Mouse (Mus musculus) erythroid progenitor cell, adult 5-6 weeks (primary cell): Measurements from ENCODE around the gene Flt1. TPM values are rescaled to one million over a fixed set of nuclear protein-coding genes. Genes with fewer than 3 reads are reported as not detected.
A peak's percentile ranks its signal among the peaks of the same experiment; 100 is the strongest.

Source experiments
- ATAC-seq: replicated peaks from 2 replicates; pipeline ENCODE4 v1.8.0; 2016; ENCODE audit warnings: moderate number of reproducible peaks, mild to moderate bottlenecking, moderate TSS enrichment, inconsistent platforms; ENCODE audit not compliant: poor library complexity, low FRiP score, severe bottlenecking
- total RNA-seq, 2 experiments: library from RNA; stranded (forward) in 1 of 2; stranded (reverse) in 1 of 2; fragments of 150-400 nt in 1 of 2; fragments of 186-747, 209-891 nt in 1 of 2; gene quantifications; 2 replicates each; pipeline versions ENCODE4 v1.2.3 to v1.2.4; 2015 to 2017; ENCODE audit warnings: low replicate concordance in 2 of 2

The Flt1 gene
- total RNA-seq (2015; ENCODE audit: low replicate concordance) = 1.4 TPM in 1 of 2 replicates, not detected in the other
- 0.64 TPM in 1 of 2 replicates, not detected in the other for total RNA-seq (2017; ENCODE audit: low replicate concordance)

GRCm38 (mm10) chr5:147725831-147726700, at the start of gene Flt1:
TSS of gene Flt1 (minus strand) at chr5:147726011.
- ATAC-seq = no peak

- ATAC-seq = no peak
Observed at GRCm38 (mm10) chr5:147775222-147775621, 49.4 kb upstream of the Flt1 start.

DNA sequence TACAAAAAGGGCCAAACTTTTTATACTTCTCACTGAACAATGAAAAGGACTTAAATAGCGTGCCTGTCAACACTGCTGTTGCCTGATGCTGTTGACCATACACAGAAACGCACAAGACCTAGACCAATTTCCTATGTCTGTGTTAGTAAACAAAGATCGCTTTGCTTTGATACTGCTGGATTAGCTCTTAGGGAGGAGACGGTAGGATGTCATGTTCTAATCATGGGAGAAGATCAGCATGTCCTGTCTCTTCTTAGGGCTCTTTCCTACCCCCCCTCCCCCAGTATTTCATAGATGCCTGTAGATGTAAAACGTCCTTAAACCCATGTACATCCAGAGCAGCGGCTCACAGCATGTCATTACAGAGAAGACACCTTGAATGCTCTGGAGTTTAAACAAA, 44.1 kb upstream of the Flt1 start:
- no peak for ATAC-seq

DNA sequence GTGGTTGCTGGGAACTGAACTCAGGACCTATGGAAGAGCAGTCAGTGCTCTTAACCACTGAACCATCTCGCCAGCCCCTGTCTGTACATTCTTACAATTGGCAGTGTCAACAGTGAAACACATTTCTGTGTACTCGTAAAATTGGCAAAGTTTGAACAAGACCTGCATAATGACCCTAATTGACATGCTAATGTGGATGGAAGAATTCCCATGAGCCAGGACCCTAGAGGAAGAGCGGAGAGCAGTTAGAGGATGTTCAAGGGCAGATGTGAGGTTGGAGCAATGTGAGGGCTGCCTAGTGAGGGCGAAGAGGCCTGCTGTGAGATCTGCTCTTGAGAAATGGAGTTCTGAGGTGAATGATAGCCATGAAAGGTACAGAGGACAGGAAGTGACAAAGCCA, 38.2 kb upstream of the Flt1 start:
- ATAC-seq = no peak

DNA sequence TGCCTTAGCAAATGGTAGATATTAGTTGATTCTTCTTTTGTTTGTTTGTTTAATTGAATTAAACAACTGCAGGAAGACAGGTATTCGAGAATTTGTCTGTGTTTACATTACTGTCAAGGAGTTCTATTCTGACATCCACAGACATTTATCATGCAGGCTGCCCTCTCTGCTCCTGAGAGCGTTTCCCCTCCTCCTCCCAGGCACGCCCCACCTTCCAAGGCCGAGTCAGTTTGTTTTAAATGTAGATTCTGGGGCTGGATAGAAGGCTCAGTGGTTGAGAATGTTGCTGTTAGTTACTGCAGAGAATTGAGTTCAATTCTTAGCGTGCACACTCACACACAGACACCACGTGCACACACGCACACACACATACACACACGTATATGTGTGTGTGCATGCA, 36.2 kb upstream of the Flt1 start:
- ATAC-seq = no peak

DNA sequence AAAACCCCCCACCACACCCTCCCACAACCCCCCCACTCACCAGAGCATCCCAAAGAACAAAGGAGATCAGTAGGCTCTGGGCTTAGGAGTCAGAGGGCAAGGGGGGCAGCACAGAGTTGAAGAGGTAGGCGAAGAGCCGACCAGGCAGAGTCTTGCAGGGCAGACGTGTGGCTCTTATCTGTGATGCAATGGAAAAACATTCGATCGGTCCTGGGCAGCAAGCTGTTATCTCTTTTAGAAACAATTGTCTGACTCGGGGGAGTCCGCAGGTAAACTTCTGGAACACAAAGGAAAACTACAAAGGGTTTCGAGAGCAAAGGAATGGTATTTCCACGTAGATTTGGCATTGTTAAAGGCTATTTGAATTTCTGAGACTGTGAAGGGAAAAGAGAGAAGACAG, 35.5 kb upstream of the Flt1 start:
- no peak for ATAC-seq

- no peak for ATAC-seq
Observed at GRCm38 (mm10) chr5:147758640-147759319, 33.0 kb upstream of the Flt1 start.

- ATAC-seq = no peak
Observed at GRCm38 (mm10) chr5:147757832-147758587, 32.2 kb upstream of the Flt1 start.

DNA sequence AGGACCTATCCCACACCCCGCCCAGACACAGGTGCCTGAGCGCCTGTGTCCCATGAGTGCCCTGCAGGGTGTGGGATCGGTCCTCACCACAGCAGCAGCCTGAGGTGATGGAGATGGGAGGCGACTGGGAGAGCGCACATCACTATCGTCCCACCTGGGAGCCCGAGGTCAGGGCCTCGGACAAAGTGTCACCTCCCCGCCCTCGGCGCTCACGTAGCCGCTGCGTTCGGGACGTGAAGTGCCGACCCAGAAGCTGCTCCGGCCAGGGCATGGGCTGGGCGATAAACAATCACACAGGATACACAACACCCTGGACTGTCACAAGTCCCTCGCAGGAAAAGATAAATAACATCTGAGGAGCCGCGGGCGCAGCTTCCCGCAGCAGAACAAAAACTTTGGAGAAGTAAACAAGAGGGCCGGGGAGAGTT, 27.1 kb upstream of the Flt1 start:
- ATAC-seq = no peak

DNA sequence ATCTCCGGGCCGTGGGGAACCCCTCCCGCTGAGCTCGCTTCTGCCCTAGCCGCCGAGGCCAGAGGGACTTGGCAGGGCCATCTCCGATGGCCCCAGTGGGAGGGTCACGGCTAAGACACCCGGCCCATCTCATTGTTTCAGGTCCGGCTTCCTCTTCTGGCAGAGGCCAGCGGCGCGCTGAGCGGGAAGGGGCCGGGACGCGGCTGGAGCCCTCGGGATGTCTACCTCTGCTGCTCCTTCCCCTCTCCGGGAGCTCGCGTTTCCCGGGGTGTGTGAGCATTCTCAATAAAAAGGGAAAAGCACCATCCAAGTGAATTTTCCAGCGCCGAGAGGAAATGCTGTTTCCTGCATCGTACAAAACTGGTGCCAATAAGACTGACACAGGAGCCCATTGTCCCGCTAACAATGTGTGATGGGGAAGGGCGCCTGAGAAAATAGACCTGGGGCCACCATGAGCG, 25.9 kb upstream of the Flt1 start:
- 0 out of 2 replicates have a peak, but pooled peaks have one; percentile 34 for ATAC-seq

GRCm38 (mm10) chr5:147749972-147750371, 24.2 kb upstream of the Flt1 start:
- no peak for ATAC-seq

GRCm38 (mm10) chr5:147748081-147748581, 22.3 kb upstream of the Flt1 start:
- ATAC-seq = no peak

GRCm38 (mm10) chr5:147744900-147745653, 19.3 kb upstream of the Flt1 start:
- ATAC-seq = no peak

DNA sequence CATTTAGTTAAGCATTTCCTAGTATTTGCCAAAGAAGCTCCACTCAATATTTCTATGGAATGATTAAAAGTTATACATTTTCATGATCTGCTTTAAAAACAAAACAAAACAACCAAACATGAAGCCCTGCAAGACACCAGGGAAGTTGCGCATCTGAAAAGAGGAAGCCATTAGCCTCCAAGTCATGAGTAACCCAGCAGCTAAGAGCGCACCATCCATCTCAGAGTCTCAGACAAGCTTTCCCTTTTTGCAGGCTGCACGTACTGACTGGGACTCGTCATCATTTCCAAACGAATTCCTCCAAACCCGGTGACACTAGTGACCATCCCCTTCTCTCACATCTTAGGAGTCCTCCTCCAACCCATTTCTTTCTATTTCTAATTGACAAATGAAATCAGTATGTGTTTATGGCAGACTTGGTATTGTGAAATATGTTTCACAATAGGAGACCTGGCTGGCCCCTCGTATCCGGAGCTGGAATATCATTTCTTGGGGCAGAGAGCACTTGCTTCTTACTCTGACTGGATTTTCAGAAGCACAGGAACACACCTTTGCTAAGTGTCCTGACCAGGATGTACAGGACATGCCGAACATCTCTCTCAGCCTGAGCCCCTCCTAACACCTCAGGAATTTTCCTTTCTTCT, 16.8 kb upstream of the Flt1 start:
- ATAC-seq = no peak

DNA sequence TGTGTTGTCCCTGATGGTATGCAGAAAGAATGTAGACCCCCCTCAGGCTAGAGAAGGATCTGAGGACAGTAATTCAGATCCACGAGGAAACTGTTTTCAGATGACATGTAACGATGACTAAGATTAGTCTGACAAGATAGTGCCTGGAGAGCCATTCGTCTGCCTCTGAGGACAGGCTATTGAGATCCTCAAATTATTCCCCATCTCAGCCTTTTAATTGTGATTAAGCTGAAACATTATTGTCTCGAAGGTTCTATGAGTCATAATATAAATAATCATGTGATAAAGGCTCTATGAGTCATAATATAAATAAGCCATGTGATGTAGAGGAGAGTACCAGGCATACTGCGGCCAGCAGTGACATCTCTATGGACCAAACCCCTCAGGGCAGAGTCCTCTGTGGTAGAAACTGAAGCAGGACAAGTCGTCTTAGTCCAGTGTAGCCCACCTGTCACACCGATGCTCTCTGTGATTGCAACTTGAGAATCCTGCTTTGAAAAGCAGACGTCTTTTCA, 11.0 kb upstream of the Flt1 start:
- no peak for ATAC-seq

GRCm38 (mm10) chr5:147733682-147734081, 7.9 kb upstream of the Flt1 start:
- 0 out of 2 replicates have a peak, but pooled peaks have one; percentile 52 for ATAC-seq

- no peak for ATAC-seq
Observed at GRCm38 (mm10) chr5:147732926-147733325, 7.1 kb upstream of the Flt1 start.

DNA sequence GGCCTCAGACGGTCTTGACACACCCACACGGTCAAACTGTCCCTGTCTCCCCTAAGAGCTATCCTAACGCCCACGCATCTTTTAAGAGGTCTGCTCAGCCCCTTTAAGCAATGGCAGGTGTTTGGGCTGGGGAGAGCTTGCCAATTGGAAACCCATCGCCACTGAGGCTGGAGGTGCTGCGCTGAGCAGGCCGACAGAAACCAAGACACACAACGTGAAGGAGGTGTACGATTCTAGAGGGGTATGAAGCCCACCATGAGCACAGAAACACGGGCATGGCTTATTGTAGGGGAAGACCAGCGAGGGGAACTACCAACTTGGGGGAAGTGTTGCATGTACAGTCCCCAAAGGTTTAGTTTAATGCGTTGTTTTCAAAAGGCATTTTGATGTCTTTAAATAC, 1.7 kb upstream of the Flt1 start:
- no peak for ATAC-seq
